Mouse (Mus musculus) ES-Bruce4 (cell line): ENCODE data around the gene Bbs2. TPM values are rescaled to one million over a fixed set of nuclear protein-coding genes. Genes with fewer than 3 reads are reported as not detected.
"Not testable (repeated sequence)": the region's sequence is repeated elsewhere in the genome, so short reads cannot be mapped to it uniquely, and the experiment has no call there.

Source experiments
- H3K27ac ChIP-seq: 2 replicates; pipeline ENCODE4 v1.5.1; 2012; ENCODE audit warnings: low read length, inconsistent platforms; ENCODE audit not compliant: insufficient read depth
- H3K27me3 ChIP-seq: 2 replicates; pipeline ENCODE4 v1.6.1; 2012; ENCODE audit warnings: mild to moderate bottlenecking, low read length, inconsistent platforms; ENCODE audit not compliant: control insufficient read depth, poor library complexity, insufficient read depth, severe bottlenecking
- H3K36me3 ChIP-seq: 2 replicates; pipeline ENCODE4 v1.6.1; 2012; ENCODE audit warnings: inconsistent platforms, mild to moderate bottlenecking, low read length, moderate library complexity; ENCODE audit not compliant: control insufficient read depth, poor library complexity, insufficient read depth, severe bottlenecking
- H3K4me1 ChIP-seq: one replicate; pipeline ENCODE4 v1.8.1; 2011; ENCODE audit warnings: low read length; ENCODE audit not compliant: control insufficient read depth, insufficient read depth
- H3K4me3 ChIP-seq: 2 replicates; pipeline ENCODE4 v1.5.1; 2011; ENCODE audit warnings: low read depth, mild to moderate bottlenecking, low read length
- H3K9ac ChIP-seq: 2 replicates; pipeline ENCODE4 v1.6.1; 2012; ENCODE audit warnings: low read depth, mild to moderate bottlenecking, inconsistent platforms; ENCODE audit not compliant: poor library complexity, severe bottlenecking
- H3K9me3 ChIP-seq: replicated peaks from 2 replicates; pipeline ENCODE4 v1.6.1; 2012; ENCODE audit warnings: mild to moderate bottlenecking, low read length, inconsistent platforms; ENCODE audit not compliant: control insufficient read depth, poor library complexity, insufficient read depth, severe bottlenecking
- CTCF ChIP-seq: IDR thresholded peaks from one replicate; pipeline ENCODE4 v1.8.1; 2011; ENCODE audit warnings: low read depth, low read length
- EP300 ChIP-seq: IDR thresholded peaks from 2 replicates; pipeline ENCODE4 v1.6.1; 2011; ENCODE audit warnings: low read depth, low read length; ENCODE audit not compliant: insufficient read depth
- POLR2A ChIP-seq: IDR thresholded peaks from one replicate; pipeline ENCODE4 v1.8.1; 2011; ENCODE audit warnings: low read length; ENCODE audit not compliant: insufficient read depth
- polyA plus RNA-seq: library from polyadenylated mRNA; stranded (reverse); fragments of >200 nt; gene quantifications from 2 replicates; pipeline ENCODE4 v1.2.4, GENCODE M21; 2011; ENCODE audit warnings: low read depth; ENCODE audit not compliant: missing spikeins, insufficient read depth, insufficient read length

Gene Bbs2
- 12.8 and 19.3 TPM in 2 replicates for polyA plus RNA-seq

- Histone ChIP-seq H3K27me3 (no peaks in the 10 kb centered on the region), H3K27ac (peak within 1 kb of the TSS; percentile 59), H3K4me3 (peak within 1 kb of the TSS; percentile 69), H3K4me1 (no peaks in the 10 kb centered on the region), H3K9ac (peak within 1 kb of the TSS; percentile 38), H3K36me3 (no peaks in the 10 kb centered on the region), H3K9me3 (no peaks in the 10 kb centered on the region)
- no peak for TF ChIP-seq EP300
- TF ChIP-seq POLR2A = peak; percentile 93
- peak; percentile 31 for TF ChIP-seq CTCF
Observed at GRCm38 (mm10) chr8:94098081-94098974, at the start of gene Bbs2. Gene Bbs2, minus strand, starts transcription at chr8:94098928.

GRCm38 (mm10) chr8:94148236-94148635 is 49.5 kb upstream of the Bbs2 start:
- no peak overlapping the region for H3K27ac ChIP-seq
- H3K27me3 ChIP-seq = no peaks in the 10 kb centered on the region; the same call in 1 of the 2 replicates
- no peaks in the 10 kb centered on the region for H3K9me3 ChIP-seq
- H3K36me3 ChIP-seq = no peaks in the 10 kb centered on the region
- H3K4me1 ChIP-seq = peaks cover 2% of the 10 kb centered on the region
- H3K4me3 ChIP-seq = no peak overlapping the region
- no peak for TF ChIP-seq CTCF
- TF ChIP-seq POLR2A = no peak
- no peak for TF ChIP-seq EP300
- H3K9ac ChIP-seq = no peak overlapping the region

- no peak overlapping the region for H3K4me3 ChIP-seq
- no peaks in the 10 kb centered on the region for H3K36me3 ChIP-seq
- no peaks in the 10 kb centered on the region for H3K9me3 ChIP-seq
- no peak overlapping the region for H3K9ac ChIP-seq
- no peak overlapping the region for H3K27ac ChIP-seq
- peaks cover 3% of the 10 kb centered on the region for H3K4me1 ChIP-seq
- H3K27me3 ChIP-seq = no peaks in the 10 kb centered on the region; the same call in 1 of the 2 replicates
- TF ChIP-seq POLR2A = no peak
Observed at GRCm38 (mm10) chr8:94140266-94140795, 41.6 kb upstream of the Bbs2 start.

- Histone ChIP-seq H3K27me3 (no peaks in the 10 kb centered on the region), H3K36me3 (no peaks in the 10 kb centered on the region)
Observed at GRCm38 (mm10) chr8:94136933-94137332, 38.2 kb upstream of the Bbs2 start, which contains the start of gene Mt4. Gene Mt4, plus strand, starts transcription at chr8:94137197.

GRCm38 (mm10) chr8:94136192-94136591 is 37.5 kb upstream of the Bbs2 start:
- Histone ChIP-seq H3K36me3 (no peaks in the 10 kb centered on the region), H3K9me3 (no peaks in the 10 kb centered on the region), H3K4me3 (no peak overlapping the region), H3K9ac (no peak overlapping the region), H3K4me1 (peaks cover 3% of the 10 kb centered on the region), H3K27ac (no peak overlapping the region), H3K27me3 (no peaks in the 10 kb centered on the region)
- TF ChIP-seq EP300 (no peak), POLR2A (no peak), CTCF (no peak)

More at GRCm38 (mm10) chr8:94136933-94137332, 38.2 kb upstream of the Bbs2 start, which contains the start of gene Mt4:
- H3K4me3 ChIP-seq = no peak within 1 kb of the TSS
- no peak within 1 kb of the TSS for H3K9ac ChIP-seq
- no peak for TF ChIP-seq POLR2A
- peak; percentile 71; the same call in 1 of the 2 replicates for TF ChIP-seq EP300
- H3K9me3 ChIP-seq = no peaks in the 10 kb centered on the region
- no peak within 1 kb of the TSS for H3K27ac ChIP-seq
- peaks cover 3% of the 10 kb centered on the region for H3K4me1 ChIP-seq

GRCm38 (mm10) chr8:94135556-94135955 is 36.8 kb upstream of the Bbs2 start:
- Histone ChIP-seq H3K9ac (no peak overlapping the region), H3K4me1 (peaks cover 3% of the 10 kb centered on the region)
- TF ChIP-seq EP300 = no peak

GRCm38 (mm10) chr8:94134601-94135000 is 35.9 kb upstream of the Bbs2 start:
- H3K36me3 ChIP-seq, H3K27ac ChIP-seq, H3K9me3 ChIP-seq, H3K9ac ChIP-seq, H3K4me3 ChIP-seq, H3K4me1 ChIP-seq, H3K27me3 ChIP-seq: not testable (repeated sequence)

More at GRCm38 (mm10) chr8:94135556-94135955, 36.8 kb upstream of the Bbs2 start:
- H3K27ac ChIP-seq = no peak overlapping the region
- no peak overlapping the region for H3K4me3 ChIP-seq
- no peaks in the 10 kb centered on the region for H3K27me3 ChIP-seq
- no peaks in the 10 kb centered on the region for H3K36me3 ChIP-seq
- H3K9me3 ChIP-seq = no peaks in the 10 kb centered on the region
